Mouse (Mus musculus): ENCODE results near the gene Cish.
"Not testable (repeated sequence)": the region's sequence is repeated elsewhere in the genome, so short reads cannot be mapped to it uniquely, and the experiment has no call there.

Cish gene

DNA sequence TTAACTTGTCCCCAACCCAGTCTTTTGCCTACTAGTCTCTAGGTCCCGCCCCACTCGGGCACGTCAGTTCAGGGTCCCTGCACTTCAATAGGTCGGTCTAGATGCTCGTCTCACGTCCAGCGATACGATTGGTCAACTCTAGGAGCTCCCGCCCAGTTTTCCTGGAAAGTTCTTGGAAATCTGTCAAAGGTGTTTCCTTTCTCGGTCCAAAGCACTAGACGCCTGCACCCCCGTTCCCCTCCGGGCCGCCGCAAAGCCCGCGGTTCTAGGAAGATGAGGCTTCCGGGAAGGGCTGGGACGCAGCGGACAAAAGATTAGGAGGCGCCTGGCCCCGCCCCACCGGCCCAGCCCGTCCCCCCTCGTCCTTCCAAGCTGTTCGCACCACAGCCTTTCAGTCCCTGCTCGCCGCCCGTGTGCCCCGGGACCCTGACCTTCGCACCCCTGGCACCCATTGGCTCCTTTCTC is 707 bp downstream of the Cish start:
- in situ Hi-C loops (cut with MboI; ENCODE audit: low sequenced_read_pairs) = loop anchor here (25.0 kb wide), 1 partner anchor 384 kb away; no protein-coding TSS in a partner anchor

DNA sequence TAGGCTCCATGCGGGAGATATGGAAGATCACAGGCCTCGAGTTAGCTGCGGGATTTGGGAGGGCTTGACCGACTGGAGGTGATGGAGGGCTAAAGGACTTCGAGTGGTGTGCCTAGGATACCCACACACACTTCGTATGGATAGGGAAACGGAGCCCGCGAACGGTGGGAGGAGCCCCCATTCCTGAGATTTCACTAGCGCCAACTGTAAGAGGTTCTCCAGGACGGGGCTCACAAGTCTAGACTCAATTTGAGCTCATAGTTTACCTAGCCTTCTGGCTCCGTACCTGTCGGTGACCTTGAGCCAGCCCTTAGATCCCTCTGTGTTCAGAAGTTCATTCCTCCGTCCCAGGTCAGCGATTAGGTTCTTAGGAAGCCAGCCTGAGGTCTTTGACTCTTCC is 1.2 kb downstream of the Cish start:
- in situ Hi-C loops (cut with MboI; ENCODE audit: low sequenced_read_pairs) = loop anchor here (25.0 kb wide), 1 partner anchor 385 kb away; no protein-coding TSS in a partner anchor

DNA sequence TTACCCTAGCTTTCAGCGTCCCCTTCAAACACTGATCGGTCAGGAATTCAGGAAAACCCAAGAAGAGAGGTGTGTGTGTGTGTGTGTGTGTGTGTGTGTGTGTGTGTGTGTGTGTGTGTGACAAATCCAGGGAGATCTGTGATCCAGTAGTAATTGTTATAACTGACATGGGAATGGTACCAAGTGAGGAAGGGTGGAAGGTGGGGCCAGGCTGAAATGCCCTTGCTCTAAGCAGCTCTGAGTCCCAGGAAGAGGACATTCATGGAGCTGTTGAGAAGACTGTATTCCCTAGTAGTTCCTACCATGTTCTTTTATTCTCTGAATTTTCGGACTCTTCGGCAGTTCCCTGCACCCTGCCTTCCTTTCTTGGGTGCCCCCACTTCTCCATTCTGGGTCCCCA is 1.8 kb downstream of the Cish start:
- in situ Hi-C loops (cut with MboI; ENCODE audit: low sequenced_read_pairs) = loop anchor here (25.0 kb wide), 1 partner anchor 385 kb away; no protein-coding TSS in a partner anchor

DNA sequence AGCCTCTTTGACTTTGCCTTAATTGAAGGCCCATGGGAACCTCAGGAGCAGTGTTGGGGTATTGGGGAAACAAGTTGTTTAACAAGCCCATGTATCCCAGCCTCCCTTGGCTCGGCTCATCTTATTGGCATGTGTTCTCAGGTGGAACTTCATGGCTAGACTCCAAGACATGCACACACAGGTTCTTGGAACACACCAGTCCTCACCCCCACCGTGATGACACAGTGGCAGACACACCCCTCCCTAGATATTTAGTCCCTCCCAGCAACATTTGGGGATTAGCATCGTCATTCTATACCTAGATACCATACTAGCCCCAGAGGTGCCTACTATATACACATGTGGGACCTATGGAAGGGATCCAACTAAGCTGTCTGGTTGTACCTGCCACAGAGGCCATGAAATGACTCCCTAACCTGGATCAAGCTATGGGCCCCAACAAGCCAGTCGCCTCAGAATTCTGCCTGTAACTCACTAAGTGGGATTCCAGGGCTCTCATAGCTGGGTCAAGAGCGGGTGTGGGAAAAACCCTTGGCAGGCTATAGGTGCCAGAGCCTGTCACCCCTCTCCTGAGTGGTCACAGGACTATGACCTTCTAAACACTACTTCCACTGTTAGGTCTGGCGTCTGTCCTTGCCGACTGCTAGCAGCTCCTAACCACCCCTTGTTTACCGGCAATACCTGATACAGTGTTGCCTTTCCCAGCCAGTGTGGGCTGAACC is 2.4 kb downstream of the Cish start:
- in situ Hi-C loops (cut with MboI; ENCODE audit: low sequenced_read_pairs) = loop anchor here (25.0 kb wide), 1 partner anchor 386 kb away; no protein-coding TSS in a partner anchor

DNA sequence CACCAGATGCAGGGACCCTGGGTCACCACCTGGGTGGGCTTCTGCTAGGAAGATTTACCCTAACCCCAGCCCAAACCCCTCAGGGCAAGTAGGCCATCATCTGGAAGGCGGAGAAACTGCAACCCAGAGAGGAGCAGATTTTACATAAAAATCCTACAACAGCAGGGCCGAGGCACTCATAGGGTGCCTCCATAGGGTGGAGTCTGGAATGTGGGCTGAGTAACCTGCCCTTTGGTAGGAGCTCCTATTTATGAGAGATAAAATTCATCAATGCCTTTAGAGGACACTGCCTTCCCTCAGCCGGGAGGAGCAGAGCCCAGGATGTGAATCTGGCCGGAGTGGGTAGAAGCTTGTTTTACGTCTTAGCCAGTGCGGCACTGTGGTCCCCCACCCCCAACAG is 3.0 kb downstream of the Cish start:
- in situ Hi-C loops (cut with MboI; ENCODE audit: low sequenced_read_pairs) = loop anchor here (25.0 kb wide), 1 partner anchor 387 kb away; no protein-coding TSS in a partner anchor

DNA sequence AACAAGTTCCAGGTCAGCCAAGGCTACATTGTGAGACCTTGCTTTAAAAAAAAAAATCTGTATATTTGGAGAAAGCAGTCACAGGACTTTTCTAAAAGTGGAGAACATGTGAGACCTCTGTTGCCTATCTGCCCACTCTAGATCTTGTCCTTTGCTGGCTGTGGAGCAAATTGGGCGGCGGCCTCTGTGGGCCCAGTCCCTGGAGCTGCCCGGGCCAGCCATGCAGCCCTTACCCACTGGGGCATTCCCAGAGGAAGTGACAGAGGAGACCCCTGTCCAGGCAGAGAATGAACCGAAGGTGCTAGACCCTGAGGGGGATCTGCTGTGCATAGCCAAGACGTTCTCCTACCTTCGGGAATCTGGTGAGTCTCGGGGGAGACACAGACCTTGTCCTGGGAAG is 4.0 kb downstream of the Cish start:
- in situ Hi-C loops (cut with MboI; ENCODE audit: low sequenced_read_pairs) = loop anchor here (25.0 kb wide), 1 partner anchor 387 kb away; no protein-coding TSS in a partner anchor

DNA sequence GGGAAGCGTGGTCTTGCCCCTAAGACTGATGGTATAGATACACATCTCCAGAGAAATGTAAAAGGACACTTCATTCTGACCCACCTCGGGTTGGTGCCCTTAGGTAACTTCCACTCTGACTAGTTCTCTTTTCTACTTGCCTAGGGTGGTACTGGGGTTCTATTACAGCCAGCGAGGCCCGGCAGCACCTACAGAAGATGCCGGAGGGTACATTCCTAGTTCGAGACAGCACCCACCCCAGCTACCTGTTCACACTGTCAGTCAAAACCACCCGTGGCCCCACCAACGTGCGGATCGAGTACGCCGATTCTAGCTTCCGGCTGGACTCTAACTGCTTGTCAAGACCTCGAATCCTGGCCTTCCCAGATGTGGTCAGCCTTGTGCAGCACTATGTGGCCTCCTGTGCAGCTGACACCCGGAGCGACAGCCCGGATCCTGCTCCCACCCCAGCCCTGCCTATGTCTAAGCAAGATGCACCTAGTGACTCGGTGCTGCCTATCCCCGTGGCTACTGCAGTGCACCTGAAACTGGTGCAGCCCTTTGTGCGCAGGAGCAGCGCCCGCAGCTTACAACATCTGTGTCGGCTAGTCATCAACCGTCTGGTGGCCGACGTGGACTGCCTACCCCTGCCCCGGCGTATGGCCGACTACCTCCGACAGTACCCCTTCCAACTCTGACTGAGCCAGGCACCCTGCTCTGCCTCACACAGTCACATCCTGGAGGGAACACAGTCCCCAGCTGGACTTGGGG is 4.6 kb downstream of the Cish start:
- in situ Hi-C loops (cut with MboI; ENCODE audit: low sequenced_read_pairs) = no loop called here

DNA sequence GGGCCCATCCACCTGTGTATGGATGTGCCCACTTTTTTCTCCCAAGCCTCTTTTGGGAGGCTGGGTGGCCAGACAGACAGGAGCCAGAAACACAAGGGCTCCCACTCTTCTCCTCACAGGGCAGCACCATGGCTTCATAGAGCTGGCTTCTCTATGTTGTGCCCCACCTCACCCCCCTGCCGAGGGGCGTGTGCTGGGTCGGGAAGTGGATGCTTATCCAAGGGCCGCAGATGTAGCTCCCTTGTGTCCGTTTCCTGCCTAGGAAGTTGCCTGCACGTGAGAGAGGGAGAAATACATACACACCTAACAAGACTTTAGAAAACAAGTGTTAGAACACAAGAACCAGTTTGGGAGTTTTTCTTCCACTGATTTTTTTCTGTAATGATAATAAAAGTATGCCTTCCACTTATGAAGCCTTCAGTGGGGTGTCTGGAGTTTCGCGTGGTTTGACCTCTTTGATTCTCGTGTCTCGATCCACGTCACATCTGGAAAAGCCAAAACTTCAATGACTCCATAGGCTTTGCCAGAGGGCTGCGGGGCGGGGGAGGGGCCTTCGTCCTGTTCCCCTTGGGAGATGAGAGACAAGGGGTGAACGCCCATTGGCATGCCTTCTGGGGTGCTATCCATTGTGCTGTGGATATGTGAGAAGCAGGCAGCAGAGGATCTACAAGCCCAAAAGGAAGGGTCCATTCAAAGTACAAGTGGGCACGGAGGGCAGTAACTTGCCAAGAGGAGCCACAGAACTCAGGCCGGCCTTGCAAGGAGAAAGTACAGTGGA is 5.9 kb downstream of the Cish start:
- in situ Hi-C loops (cut with MboI; ENCODE audit: low sequenced_read_pairs) = no loop called here

DNA sequence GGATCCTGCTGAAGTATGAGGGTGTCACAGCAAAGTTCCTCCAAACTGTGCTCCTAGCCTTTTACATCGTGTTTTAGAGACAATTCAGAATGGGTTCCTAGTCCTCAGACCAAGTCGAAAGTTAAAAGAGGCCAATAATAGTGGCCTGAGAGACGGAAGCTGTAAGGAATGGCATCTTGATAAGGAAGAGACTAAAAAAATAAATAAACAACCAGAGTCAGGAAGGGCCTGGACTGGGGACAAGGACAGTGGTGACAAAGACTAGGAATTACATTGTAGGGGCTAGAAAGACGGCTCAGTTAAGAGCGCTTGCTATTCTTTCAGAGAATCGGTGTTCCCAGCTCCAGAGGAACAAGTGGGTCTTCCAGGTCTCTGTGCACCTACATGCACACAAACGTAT is 6.8 kb downstream of the Cish start:
- in situ Hi-C loops (cut with MboI; ENCODE audit: low sequenced_read_pairs) = no loop called here

DNA sequence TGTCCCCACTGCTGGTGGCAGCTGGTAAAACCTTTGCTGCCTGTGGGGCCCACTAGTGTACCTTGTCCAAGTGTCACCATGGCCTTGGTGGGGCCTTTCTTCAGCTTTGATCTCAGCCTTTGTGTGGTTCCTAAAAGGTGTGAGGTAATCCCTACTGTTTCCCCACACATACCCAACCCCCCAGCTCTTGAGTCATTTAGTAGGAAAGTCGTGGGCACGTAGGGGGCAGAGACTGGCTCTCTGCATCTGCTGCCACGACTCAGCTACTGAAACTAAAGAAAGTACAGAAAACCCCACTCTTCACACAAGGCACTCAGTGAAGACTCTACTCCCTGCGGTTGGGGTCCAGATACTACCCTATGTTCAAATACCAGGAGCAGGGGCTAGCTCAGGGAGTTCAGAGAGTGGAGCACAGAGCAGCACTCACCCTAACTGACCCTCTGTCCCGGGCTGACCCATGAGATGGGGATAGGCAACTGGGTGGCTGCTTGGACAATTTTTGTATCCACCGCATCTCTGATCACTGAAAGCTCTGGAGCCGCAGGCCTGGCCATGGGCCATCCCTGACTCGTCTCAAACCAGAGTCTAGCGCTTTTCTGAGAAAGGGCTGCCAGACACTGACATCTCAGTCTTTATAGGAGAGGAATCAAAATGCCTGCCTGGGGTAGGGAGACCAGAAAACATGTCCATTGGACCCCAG is 7.4 kb downstream of the Cish start:
- in situ Hi-C loops (cut with MboI; ENCODE audit: low sequenced_read_pairs) = no loop called here

DNA sequence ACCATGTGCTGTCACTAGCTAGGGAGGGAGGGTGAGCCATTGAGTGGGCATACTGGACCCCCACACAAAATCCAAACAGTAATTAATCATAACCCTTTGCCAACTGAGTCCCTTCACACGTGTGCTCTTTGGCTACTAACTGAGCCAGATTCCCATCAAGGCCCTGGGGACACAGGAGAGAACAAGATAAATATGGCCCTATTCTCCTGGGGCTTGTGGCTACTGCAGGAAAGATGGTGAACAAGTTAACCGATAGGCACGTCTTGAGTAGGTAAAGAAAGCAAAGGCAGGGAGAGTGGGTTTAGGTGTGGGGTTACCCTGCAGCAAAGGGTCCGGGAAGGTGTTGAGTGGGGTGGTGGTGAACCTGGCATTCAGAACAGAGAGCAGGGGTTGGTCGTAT is 8.1 kb downstream of the Cish start:
- in situ Hi-C loops (cut with MboI; ENCODE audit: low sequenced_read_pairs) = no loop called here

DNA sequence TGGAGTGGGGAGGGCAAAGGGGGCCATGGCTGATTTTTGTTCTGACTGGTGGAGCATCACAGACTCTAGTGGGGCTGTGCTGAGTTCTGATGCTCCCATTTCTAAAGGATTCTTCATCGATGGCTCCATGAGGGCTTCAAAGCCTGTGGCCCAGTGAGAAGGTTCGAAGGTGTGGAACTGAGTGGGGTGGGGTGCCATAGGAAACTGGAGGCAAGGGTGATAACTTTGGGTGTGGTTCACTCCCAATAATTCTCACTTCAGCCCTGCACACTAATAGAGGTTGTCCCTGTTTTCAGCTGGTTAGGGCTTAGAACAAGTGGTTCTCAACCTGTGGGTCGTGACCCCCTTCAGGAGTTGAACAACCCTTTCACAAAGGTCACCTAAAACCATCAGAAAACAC is 8.6 kb downstream of the Cish start:
- in situ Hi-C loops (cut with MboI; ENCODE audit: low sequenced_read_pairs) = no loop called here

DNA sequence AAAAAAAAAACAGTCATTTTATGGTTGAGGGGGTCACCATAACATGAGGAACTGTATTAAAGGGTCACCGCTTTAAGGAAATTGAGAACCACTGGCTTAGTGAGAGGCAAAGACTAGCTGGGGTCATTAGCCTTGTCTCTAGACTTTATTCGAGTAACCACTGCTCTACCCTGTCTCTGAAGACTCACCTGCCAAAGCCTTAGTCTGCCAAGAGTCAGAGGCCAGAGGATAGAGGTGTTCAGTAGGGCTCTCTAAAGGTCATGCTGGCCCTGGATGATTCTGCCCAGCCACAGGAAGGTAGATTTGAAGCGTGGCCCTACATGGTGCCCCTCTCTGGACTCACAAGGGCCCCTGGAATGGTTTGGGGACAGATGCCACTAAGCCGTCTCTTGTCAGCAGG is 9.2 kb downstream of the Cish start:
- in situ Hi-C loops (cut with MboI; ENCODE audit: low sequenced_read_pairs) = no loop called here

DNA sequence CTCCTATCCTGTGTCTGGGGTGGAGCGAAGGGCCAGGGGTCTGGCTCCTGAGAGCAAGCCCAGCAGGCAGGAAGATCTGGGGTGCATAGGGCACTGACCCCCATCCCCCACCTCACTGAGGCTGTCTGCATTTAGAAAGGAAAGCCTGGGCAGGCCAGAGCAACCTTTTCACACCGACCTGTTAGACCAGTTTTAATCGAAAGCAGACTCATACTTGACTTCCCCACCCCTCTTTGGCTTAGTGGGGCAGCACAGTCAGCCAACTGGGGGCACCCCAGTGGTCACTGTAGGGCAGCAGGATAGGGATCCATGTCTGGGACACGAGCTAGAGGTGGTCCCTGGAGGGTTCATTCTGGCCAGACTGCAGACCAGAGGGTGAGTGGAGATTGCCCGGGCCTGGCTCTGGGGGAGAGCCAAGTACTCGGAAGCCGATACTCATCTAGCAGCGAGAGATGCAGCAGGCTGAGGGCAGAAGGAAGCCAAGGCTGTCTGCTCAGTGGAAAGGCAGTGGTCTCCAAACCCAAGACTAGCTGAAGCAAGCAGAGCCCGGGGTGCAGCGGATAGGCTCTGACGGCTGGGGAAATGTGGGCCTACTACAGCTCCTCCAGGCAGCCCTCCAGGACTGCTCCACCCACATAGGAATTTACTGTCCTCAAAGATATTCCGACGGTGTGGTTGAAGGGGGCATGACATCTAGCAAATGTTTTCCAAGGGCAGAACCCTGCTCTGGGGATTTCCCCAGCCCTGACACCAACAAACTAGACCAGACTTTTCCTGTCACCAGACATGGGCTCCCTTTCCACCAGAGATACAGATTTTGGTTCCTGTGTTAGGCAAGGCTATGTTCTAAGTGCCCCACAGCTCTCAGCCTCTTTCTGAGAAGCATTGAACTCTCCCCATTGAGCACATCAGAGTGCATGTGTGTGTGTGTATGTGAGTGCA is 10.0 kb downstream of the Cish start:
- in situ Hi-C loops (cut with MboI; ENCODE audit: low sequenced_read_pairs) = no loop called here

DNA sequence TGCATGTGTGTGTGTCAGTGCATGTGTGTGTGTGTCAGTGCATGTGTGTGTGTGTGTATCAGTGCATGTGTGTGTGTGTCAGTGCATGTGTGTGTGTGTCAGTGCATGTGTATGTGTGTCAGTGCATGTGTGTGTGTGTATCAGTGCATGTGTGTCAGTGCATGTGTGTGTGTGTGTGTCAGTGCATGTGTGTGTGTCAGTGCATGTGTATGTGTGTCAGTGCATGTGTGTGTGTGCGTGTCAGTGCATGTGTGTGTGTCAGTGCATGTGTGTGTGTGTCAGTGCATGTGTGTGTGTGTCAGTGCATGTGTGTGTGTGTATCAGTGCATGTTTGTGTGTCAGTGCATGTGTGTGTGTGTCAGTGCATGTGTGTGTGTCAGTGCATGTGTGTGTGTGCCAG is 10.8 kb downstream of the Cish start:
- in situ Hi-C loops (cut with MboI; ENCODE audit: low sequenced_read_pairs) = not testable (repeated sequence)

DNA sequence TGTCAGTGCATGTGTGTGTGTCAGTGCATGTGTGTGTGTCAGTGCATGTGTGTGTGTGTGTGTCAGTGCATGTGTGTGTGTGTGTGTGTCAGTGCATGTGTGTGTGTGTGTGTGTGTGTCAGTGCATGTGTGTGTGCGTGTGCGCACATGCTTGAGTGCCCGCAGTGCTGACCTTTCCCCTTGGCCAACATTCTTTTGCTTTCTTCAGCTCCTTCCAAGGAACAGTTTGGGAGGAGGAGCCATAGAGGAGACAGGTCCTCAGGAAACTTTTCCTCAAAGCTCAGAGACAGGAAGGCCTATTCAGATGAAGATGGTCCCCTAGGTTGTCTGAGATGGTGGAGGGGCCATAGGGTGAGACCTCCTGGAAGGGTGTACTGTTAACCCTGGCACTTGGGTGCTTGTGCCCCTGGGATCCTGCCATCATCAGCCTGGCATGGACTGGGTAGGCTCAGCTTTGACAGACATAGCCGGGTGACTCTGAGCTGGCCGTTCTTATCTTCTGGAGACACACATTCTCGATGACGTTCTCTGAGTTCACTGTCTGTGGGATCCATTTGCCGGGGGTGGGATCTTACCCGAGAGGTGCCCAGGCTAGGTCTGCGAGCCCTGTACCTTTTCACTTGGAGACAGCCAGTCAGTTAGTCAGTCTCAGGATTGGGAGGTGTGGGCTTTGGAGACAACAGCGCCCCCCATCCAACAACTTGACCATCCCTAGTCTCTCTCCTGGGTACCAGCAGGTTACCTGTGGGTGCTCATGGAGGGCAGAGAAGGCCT is 11.5 kb downstream of the Cish start:
- in situ Hi-C loops (cut with MboI; ENCODE audit: low sequenced_read_pairs) = no loop called here

DNA sequence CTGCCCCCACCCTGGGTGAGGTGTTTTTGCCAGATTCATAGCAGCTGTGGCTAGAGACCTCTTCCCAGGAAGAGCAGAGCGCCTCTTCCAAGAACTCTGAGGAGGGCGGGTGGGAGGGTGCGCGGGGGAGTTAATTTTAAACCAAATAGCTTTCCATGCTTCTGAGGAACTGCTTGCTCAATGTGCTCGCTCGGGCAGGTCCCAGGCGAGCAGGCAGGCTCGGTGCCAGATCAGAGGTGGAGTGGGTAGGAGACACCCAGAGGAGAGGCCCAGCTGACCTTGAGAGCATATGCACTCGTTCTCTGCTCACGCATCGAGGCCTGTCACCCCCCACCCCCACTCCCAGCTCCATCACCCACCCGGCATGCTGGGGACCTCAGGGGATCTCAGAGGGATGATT is 12.1 kb downstream of the Cish start:
- in situ Hi-C loops (cut with MboI; ENCODE audit: low sequenced_read_pairs) = no loop called here

DNA sequence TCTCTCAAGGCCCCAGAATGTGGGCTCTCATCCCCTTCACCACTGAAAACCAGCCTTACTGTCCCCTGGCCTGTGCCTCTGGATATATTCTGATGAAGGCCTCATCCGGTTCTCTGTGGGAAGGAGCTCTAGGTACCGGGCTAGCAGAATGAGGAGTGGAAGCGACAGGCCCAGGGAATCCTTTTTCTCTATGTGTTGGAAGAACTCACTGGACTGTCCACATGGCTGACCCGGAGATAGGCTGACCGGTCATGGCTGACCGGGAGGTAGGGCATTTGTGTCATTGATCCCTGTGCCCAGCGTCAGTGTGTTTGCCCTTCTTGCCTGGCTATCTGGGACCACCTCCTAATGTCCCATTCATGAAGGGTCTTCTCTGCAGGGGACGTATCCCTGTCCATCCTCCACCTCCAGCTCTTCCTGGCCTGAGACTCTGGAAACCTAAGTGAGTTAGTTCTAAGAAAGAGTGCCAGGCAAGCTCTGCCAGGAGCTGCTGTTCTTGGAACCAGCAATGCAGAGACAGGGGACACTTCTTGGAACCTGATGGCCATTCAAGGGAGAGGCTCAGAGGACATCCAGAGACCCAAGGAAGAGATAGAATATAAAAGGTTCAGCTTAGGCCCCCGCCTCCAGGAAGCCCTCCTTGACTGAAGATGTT is 12.6 kb downstream of the Cish start:
- in situ Hi-C loops (cut with MboI; ENCODE audit: low sequenced_read_pairs) = no loop called here
